Mouse (Mus musculus): ENCODE measurements around the gene Prkcb.

Prkcb gene

DNA sequence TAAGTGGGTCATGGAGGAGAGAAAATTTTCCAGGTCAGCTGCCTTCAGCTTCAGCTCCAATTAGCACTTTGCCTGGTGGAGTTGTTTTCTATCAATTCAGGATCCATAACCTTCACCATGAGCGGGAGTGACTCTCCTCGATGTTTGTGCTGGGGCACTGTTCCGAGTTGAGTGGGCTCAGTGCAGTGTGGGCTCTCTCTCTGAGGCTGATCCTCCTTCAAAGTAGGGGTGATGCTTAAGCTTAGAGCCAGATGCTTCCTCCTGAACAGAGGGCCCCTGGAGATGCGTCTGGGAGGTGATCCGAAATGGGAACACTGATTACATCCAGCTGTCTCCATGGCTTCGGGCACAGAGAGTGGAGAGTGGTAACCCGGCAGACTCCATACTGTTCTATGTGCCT is 308.8 kb downstream of the Prkcb start:
- no peak for DNase-seq (ENCODE audit: low spot score)

DNA sequence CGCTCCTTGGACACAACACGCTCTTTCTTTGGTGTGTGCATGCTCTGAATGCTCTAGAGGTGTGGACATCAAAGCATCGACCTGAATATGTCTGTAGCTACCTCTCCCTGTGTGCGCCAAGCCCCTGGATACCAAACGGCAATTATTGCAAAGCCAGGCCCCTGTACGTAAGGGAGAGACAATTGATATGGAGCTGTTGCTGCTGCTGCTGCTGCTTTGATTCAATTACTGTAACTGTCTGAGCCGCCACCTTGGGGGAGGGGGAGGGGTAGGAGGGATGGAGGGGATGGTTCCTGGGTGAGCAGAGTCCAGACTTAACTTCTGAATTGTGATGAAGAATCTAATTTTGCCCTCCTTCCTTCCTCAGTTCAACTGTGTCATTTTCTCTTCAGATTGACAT is 312.3 kb downstream of the Prkcb start:
- DNase-seq (ENCODE audit: low spot score) = no peak

DNA sequence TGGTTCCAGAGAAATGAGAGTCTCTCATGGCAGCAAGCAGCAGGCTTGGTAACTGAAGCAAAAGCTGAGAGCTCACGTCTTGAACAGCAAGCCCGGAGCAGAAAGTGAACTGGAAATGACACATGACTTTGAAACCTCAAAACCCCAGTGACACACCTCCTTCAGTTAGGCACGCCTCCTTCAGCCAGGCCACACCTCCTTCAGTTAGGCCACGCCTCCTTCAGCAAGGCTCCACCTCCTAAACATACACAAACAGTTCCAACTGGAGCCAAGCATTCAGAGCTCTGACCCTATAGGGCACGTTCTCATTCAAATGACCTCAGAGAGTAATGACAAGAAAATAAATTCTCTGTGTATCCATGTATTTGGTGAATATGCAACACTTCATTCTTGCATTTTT is 316.5 kb downstream of the Prkcb start:
- no peak for DNase-seq (ENCODE audit: low spot score)

DNA sequence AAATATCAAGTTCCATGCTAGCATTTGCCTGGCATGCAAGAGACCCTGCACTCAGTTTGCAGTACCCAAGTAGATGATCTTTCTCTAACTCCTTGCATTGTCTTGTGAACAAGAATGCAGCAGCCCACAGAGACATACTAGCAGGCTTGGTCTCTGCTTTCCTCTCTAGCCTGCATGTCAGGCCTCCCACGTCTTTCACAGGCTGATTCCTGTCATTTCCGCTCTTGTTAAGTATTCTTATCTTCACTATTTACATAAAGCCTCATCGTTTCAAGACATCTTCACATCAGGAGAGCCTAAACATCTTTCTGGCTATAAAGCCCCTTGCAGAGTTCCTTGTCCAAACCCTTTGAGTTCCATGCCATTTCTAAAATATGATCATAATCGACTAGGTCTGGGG is 320.9 kb downstream of the Prkcb start:
- DNase-seq (ENCODE audit: low spot score) = no peak

GRCm38 (mm10) chr7:122610161-122610560 is 321.6 kb downstream of the Prkcb start:
- no peak for DNase-seq (ENCODE audit: low spot score)

DNA sequence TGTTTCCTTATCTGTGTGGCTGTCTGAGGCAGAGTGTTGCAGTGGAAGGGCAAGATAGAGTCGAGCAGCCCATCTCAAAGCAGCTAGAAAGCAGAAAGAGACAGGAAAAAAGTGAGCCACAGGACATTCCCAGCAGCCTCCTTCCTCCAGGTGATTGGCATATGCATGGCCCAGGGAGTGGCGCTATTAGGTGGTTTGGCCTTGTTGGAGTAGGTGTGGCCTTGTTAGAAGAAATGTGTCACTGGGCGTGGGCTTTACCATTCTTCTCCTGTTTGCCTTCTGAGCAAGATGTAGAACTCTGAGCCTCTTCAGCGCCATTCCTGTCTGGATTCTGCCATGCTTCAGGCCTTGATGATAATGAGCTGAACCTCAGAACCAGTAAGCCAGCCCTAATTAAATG is 325.3 kb downstream of the Prkcb start:
- no peak for DNase-seq (ENCODE audit: low spot score)

GRCm38 (mm10) chr7:122622125-122622774 is 333.7 kb downstream of the Prkcb start:
- no peak for DNase-seq (ENCODE audit: low spot score)

DNA sequence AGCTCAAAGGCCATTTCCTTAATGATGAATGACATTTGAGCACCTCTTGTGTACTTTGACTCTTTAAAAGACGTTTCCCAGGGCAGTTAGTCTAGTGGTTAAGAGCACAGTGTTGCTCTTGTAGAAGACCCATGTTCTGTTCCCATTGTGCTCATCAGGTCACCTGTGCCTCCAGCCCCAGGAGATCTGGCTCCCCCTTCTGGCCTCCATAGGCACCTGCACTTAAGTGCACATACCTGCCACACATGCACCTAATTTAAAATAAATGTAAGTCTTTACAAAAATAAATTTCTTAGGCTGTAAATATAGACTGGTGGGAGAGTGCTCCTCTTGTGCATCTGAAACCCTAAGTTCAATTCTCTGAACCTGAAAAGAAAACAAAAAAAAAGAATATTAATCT is 335.2 kb downstream of the Prkcb start:
- DNase-seq (ENCODE audit: low spot score) = no peak

GRCm38 (mm10) chr7:122628050-122628449 is 339.5 kb downstream of the Prkcb start:
- no peak for DNase-seq (ENCODE audit: low spot score)

- no peak for DNase-seq (ENCODE audit: low spot score)
Measured at GRCm38 (mm10) chr7:122630386-122630785, 341.8 kb downstream of the Prkcb start.

GRCm38 (mm10) chr7:122631151-122631550 is 342.6 kb downstream of the Prkcb start:
- no peak for DNase-seq (ENCODE audit: low spot score)

DNA sequence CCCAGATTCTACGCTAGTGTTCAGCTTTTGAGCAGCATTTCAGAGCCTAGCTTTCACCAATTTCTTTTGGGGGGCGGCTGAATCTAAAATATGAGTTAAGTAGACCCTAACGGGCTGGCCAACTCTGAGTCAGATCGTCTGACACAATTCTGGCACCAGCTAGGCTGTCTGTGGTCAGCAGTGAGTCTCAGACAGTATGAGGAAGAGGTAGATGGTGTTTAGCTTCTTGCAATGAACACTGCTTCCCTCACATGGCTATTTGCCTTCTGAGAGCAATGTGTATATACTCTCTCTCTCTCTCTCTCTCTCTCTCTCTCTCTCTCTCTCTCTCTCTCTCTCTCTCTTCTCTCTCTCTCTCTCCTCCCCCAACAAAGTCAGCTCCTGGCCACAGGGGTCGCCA is 344.4 kb downstream of the Prkcb start:
- DNase-seq (ENCODE audit: low spot score) = no peak

- no peak for DNase-seq (ENCODE audit: low spot score)
Measured at GRCm38 (mm10) chr7:122633463-122633862, 344.9 kb downstream of the Prkcb start.

DNA sequence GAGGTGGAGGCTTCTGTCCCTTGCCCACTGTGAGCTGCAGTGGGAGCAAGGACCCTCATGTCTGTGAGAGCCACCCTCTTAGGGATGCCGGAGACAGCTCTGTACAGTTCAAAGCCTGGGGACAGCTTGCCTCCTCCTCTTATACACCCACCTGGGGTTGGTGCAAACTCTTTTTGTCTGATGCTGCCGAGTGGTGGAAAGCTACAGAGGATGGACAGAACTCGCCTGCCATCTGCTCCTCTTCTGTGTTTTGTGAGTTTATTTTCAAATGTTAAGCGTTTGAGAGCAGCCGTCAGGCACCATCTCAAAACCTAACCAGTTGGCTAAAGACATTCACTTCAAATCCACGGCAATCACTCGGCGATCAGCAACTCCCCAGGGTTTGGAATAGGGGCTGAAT is 355.1 kb downstream of the Prkcb start:
- no peak for DNase-seq (ENCODE audit: low spot score)

DNA sequence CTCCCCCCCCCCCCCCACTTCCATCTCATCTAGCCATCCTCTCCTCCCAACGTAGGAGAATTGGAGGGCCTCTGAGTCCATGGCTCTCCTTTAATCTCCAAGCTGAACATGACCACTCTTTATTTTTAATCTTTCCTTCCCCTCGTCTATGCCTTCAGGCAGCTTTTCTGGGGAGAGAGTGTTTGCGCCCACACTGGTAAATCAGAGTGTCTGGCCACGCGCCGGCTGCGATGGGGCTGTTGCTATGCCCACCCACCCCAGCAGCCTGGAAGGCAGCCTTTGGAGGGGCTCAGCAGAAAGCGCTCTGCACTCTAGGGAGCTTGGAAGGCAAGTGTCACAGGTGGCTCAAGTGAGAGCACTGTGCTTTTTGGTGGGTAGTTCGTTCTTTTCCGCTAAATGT is 360.8 kb downstream of the Prkcb start:
- no peak for DNase-seq (ENCODE audit: low spot score)

DNA sequence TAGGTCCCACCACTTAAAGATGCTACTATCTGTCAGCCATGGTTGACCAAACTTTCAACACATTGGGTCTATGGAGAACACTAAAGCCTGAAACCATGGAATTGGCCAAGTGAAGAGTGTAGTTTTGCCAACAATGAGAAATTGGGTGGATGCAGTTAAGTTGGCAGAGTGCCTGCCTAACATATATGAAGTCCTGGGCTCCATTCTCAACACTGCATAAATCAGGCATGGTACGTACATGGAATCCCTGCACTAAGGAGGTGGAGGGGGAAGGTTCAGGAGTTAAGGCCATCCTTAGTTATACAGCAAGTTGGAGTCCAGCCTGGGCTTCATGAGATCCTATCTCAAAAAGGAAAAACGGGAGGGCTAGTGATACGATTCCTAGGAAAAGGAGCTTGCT is 364.0 kb downstream of the Prkcb start:
- no peak for DNase-seq (ENCODE audit: low spot score)

- no peak for DNase-seq (ENCODE audit: low spot score)
Measured at GRCm38 (mm10) chr7:122656671-122657070, 368.1 kb downstream of the Prkcb start.

DNA sequence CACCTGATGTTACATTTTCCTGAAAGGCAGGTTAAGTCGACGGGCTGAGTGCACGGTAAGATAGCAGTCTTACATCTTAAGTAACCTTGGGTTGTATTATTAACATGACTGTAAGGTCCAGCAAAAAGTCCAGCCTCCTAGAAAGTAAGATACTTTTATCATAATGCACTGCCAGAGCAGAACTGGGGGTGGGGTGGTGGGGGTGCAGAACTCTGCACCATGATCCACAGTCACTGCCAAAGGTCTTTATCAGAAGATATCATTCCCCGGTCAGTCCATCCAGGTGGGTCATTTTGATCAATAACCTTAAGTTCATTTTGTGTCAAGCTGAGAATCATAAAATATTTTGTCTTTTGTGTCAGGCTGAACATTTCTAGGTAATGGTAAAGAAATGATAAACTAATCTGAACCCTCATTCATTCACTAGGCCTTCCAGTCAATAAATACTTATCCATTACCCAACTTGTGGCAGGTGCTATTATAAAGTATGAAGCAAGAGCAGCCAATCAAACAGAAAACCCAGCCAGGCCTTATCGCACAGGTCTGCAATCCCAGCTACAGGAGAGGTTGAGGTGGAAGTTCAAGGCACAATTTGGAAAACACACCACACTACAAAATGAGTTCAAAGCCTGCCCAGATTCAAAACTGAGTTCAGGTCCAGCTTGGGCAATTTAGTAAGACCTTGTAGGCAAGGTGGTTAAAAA is 369.0 kb downstream of the Prkcb start:
- DNase-seq (ENCODE audit: low spot score) = no peak

DNA sequence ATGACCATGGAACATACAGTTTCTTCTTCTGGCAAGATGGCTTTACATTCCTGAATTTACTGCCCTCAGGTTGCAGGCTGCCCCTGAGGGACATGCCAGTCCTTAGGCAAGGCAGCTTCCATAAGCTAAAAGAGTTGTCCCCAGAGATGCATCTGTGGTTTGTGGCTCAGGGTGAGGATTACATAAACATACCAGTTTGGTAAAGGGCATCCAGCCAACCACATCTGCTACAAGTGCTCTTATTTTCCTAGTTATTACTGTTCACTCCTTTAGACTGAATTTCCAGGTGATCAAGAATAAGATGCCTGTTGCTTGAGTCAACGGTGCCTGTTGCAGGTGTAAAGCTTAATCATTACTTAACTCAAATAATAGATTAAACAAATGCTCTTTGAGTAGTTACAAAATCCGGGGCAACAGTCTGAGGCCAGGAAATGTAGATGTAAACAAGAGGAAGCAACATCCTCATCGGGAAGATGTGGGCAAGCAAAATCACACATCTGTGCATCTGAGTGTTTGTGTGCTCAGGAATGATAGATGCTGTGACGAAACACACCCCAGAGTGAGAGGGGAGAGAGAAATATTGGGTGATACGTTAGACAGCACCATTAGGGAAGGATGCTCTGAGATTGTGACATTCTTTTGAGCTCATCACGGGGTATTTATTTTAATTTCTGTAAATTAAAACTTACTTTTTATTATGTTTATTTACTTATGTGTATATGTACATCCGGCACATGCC is 376.9 kb downstream of the Prkcb start:
- no peak for DNase-seq (ENCODE audit: low spot score)

- DNase-seq (ENCODE audit: low spot score) = no peak
Measured at GRCm38 (mm10) chr7:122667903-122668302, 379.4 kb downstream of the Prkcb start.

DNA sequence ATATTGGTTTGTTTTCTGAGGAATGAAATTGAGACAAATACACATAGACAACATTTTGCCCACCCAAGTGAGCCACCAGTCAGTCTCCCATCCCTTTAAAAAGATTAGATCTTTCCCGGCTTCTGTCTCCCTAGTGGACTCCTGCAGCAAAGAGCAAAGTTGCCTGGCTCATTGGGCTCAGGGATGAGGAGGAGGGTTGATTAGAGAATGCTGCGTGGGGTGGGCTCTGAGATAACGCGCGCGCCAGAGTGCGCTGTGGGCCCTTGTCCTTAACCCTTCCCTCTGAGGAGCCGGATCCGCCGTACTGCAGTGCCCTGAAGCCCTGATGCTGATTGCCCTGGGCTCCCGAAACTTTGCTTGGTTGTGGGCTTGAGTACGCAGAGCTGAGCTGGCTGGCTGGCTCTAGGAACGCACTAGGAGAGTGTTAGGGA is 381.9 kb downstream of the Prkcb start, which contains the start of gene Cacng3:
TSS of gene Cacng3 (plus strand) at position 51 of the 431 bp plus-strand sequence.
- no peak for DNase-seq (ENCODE audit: low spot score)

GRCm38 (mm10) chr7:122670873-122671641 is 382.5 kb downstream of the Prkcb start:
- no peak for DNase-seq (ENCODE audit: low spot score)

All from left cerebral cortex, adult 11 months (tissue).